Mouse (Mus musculus) olfactory bulb, adult 2 months (tissue): Measurements from ENCODE around the gene Nrcam. TPM values are rescaled to one million over a fixed set of nuclear protein-coding genes. Genes with fewer than 3 reads are reported as not detected.

Experiments used
- H3K27ac ChIP-seq: fragments of 200-500 bp; 2 replicates; pipeline ENCODE4 v1.5.1; 2012; ENCODE audit warnings: low read depth, low read length; ENCODE audit not compliant: insufficient read depth
- H3K4me1 ChIP-seq: fragments of 200-500 bp; 2 replicates; pipeline ENCODE4 v1.6.1; 2012; ENCODE audit warnings: low read length; ENCODE audit not compliant: control insufficient read depth, insufficient read depth
- H3K4me3 ChIP-seq: fragments of 200-500 bp; 2 replicates; pipeline ENCODE4 v1.5.1; 2012; ENCODE audit warnings: mild to moderate bottlenecking, low read depth, low read length, moderate library complexity; ENCODE audit not compliant: insufficient read depth
- CTCF ChIP-seq: fragments of 200-500 bp; IDR thresholded peaks from 2 replicates; pipeline ENCODE4 v1.5.1; 2012; ENCODE audit warnings: low read depth, mild to moderate bottlenecking, low read length, moderate library complexity; ENCODE audit not compliant: insufficient read depth
- POLR2A ChIP-seq: fragments of 200-500 bp; IDR thresholded peaks from 2 replicates; pipeline ENCODE4 v1.6.1; 2012; ENCODE audit warnings: mild to moderate bottlenecking, low read depth, low read length, moderate library complexity; ENCODE audit not compliant: insufficient read depth
- WGBS: fragments of 180-500 bp; shearing (Covaris S2); methylation state at CpG from one replicate; pipeline ENCODE4 v1.1.7; 2018; 5-methylcytosine and 5-hydroxymethylcytosine counted together
- polyA plus RNA-seq: library from polyadenylated mRNA; stranded (reverse); fragments of >200 nt; gene quantifications from 2 replicates; pipeline ENCODE4 v1.2.4, GENCODE M21; 2012; ENCODE audit warnings: low replicate concordance; ENCODE audit not compliant: missing spikeins, insufficient read depth, insufficient read length

Nrcam gene
- polyA plus RNA-seq, 1 experiment: 445 TPM

GRCm38 (mm10) chr12:44509406-44510104 is 180.9 kb downstream of the Nrcam start:
- 72% methylated on average over 4 of the region's 4 CpGs for WGBS
- TF ChIP-seq CTCF (no peak), POLR2A (no peak)
- H3K4me3 ChIP-seq: no peak overlapping the region
- H3K4me1 ChIP-seq: no peaks in the 10 kb centered on the region
- H3K27ac ChIP-seq: no peak overlapping the region

DNA sequence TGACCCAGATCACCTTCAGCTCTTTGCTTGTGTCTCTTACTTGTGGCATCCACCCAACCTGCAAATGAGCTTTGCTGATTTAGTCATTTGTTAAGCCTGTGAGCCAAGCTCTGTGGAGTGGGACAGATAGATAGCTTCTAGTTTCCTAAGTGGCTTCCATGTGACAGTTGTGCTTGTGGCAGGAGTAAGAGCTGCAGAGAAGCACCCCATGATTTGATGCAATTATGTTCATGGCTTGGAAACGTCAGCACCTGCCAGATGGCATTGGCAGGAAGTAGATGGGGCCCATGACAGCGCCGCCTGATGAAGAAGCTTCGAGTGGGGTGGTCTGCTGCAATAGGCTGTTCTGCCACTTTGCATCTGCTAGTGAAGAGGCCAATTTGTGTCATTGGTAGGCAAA is 186.4 kb downstream of the Nrcam start:
- TF ChIP-seq CTCF (no peak), POLR2A (no peak)
- H3K4me1 ChIP-seq: peaks cover 5% of the 10 kb centered on the region
- WGBS: 49% methylated on average over 4 of the region's 4 CpGs
- no peak overlapping the region for H3K4me3 ChIP-seq
- peak overlapping the region; percentile 20; the same call in 1 of the 2 replicates for H3K27ac ChIP-seq

DNA sequence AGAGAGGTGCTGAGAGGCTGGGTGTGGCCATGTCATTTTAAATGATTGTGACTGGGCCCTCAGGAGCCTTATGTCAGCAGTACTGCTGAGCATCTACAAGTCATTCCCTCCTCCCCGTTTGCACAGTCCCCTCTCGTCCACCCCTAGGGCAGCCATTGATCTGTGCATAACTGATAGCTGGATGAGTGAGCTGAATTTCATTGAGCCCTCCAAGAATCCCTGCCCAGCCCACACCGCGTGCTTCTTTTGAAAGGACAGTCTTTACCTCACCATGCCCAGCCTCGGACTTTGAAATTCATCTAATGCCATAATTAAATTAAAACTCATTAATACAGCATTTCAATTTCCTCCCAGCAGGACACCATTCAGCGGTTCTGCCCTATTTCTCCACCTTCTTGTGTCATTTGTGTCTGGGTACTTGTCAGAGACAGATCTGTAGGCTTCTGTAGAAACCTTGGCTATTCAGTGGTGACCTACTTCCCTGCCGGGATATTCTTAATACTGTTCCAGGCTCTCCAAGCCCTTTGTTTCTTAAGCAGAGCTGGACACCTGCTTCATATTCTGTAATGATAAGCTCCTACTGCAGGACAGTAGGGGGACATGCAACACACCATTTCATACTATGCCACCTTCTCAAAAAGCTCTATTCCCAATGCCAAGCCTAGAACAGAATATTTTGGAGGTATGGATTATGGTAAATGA is 190.9 kb downstream of the Nrcam start:
- Histone ChIP-seq H3K27ac (no peak overlapping the region), H3K4me1 (peaks cover 5% of the 10 kb centered on the region), H3K4me3 (no peak overlapping the region)
- no peak for TF ChIP-seq POLR2A
- TF ChIP-seq CTCF: no peak
- 33% methylated on average over 7 of the region's 7 CpGs for WGBS

GRCm38 (mm10) chr12:44521496-44521895 is 192.8 kb downstream of the Nrcam start:
- WGBS: 77% methylated on average over 3 of the region's 3 CpGs
- Histone ChIP-seq H3K4me3 (no peak overlapping the region), H3K4me1 (peaks cover 6% of the 10 kb centered on the region), H3K27ac (no peak overlapping the region)
- TF ChIP-seq CTCF: no peak
- no peak for TF ChIP-seq POLR2A

- Histone ChIP-seq H3K27ac (peak overlapping the region; percentile 66; the same call in 1 of the 2 replicates), H3K4me3 (no peak overlapping the region), H3K4me1 (peaks cover 8% of the 10 kb centered on the region)
- TF ChIP-seq CTCF (no peak), POLR2A (no peak)
- 56% methylated on average over 8 of the region's 8 CpGs for WGBS
Observed at GRCm38 (mm10) chr12:44524621-44525565, 196.2 kb downstream of the Nrcam start.

GRCm38 (mm10) chr12:44528391-44529016 is 199.8 kb downstream of the Nrcam start:
- TF ChIP-seq CTCF (no peak), POLR2A (no peak)
- H3K4me3 ChIP-seq: no peak overlapping the region
- H3K4me1 ChIP-seq: peaks cover 10% of the 10 kb centered on the region
- peak overlapping the region; percentile 15; the same call in 1 of the 2 replicates for H3K27ac ChIP-seq
- 35% methylated on average over 11 of the region's 11 CpGs for WGBS

DNA sequence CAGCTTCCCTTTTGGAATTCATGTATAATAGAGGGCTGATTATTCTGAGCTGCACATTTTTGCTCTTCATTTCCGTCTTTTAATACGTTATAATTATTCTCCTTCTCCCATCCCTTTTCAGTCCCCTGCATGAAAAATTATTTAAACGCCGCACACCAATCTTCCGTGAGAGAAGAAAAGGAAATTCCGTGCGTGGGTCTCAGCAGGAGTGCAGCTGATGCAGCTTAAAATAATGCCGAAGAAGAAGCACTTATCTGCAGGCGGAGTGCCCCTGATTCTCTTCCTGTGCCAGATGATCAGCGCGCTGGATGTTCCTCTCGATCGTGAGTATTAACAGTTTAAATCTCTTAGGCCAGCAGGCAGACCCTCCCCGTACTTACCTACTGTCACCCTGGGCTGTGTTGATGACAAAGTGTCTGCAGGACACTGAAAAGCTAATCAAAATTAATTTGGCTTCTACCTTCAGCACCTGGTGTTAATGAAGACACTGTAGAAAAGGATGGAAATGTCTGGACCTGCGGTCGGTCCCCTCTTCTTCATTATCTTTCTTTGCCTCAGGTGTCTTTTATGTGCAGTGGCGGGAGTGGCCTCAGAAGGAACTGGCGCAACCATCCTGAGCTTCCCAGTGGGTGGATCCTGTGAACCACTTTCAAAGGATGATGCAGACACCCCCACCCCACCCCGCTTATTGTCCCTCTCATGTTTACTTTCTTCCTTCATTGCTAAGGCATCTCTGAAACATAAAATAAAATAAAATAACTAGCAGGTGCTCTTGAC is 203.8 kb downstream of the Nrcam start:
- Histone ChIP-seq H3K4me1 (peaks cover 6% of the 10 kb centered on the region; the same call in 1 of the 2 replicates), H3K27ac (peak overlapping the region; percentile 84), H3K4me3 (peak overlapping the region; percentile 23)
- TF ChIP-seq POLR2A: no peak
- TF ChIP-seq CTCF: no peak
- WGBS: 35% methylated on average over 19 of the region's 19 CpGs
